Mouse (Mus musculus): ENCODE measurements at regions not wholly inside any gene's neighbourhood (a gene's known extent, or its start where the extent isn't known, plus 50 kb on each side); places are given as distances from the start of the nearest gene placed in this dataset.

DNA sequence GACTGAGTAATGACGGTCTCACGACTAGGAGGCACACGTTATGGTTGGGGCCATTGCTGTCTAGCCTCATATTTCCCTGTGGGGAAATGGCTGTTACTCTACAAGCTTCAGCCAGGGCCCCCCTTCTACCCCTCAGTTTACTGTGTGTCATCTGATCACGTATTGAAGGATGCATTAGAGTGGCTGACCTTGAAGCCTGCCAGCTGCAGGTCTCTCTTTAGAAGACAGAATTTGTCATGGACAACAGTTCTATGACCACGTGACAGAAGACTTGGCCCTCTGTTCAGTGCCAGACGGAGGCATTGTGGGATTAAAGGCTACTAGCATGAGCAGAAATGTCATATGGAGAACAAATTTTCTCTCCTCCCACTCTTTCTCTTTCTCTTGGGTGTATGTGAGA, 115.6 kb downstream of the Gas1 start:
- no peak for DNase-seq (ENCODE audit: low read depth, low spot score)

DNA sequence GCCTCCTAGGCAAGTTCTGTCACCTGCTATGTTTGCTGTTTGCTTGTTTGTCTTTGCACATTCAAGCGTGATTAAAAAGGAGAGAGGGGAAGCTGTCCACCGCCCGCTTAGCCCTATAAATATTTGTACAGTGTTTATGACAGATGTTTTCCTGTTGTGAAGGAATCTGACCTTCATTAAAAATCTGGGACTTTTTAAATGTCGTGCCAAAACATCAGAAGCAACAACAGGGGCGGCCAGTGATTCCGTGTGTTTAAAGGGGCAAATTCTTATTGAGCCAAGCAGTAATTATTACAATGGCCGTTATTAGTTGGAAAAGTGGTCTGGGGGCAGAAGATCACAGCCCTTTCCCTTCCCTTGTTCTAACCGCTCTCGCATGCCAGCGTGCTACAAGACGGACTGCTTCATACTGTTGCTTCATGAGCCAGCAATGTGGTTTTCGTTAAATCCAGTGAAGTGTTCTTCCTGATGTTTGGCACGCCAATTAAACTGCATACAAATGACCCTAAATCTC, 119.3 kb downstream of the Gas1 start:
- no peak for DNase-seq (ENCODE audit: low read depth, low spot score)

DNA sequence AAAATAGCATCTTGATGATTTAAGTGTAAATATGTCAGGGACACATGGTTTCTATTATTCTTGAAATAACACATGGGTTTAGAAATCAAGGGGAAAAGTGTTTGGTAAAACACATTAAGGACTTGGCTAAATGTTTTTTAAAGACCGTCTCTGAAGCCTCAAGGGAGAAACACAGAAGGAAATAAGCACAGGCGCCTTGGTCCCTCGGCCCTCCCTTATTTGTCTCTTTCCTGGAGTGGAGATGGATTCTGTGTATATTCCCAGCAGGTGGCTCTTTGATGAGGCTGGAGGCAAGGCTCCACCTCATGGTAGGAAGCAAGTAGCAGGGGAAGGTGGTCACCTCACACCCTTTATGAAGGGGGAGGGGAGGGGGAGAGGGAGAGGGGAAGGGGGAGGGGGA, 122.6 kb downstream of the Gas1 start:
- DNase-seq (ENCODE audit: low read depth, low spot score) = no peak

GRCm38 (mm10) chr13:60054081-60054480, 123.1 kb downstream of the Gas1 start:
- DNase-seq (ENCODE audit: low read depth, low spot score) = peak; percentile 74

DNA sequence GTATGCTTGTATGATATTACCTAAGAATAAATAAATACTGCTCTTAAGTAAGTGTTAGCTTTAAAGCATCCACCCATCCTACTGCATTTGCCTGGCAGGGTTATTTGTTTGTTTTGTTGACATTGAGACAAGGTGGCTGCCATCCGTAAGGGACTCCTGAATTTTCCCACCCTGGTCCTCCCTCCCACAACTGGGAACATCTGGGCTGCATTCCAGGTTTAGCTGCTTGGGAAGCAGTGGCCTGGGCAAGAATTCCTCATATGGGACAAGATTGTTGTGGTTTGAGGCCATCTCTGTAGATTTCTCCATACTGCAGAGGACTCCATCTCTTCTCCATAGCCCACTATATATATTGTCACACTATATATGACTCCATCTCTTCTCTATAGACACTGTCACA, 125.3 kb downstream of the Gas1 start:
- DNase-seq (ENCODE audit: low read depth, low spot score) = no peak

DNA sequence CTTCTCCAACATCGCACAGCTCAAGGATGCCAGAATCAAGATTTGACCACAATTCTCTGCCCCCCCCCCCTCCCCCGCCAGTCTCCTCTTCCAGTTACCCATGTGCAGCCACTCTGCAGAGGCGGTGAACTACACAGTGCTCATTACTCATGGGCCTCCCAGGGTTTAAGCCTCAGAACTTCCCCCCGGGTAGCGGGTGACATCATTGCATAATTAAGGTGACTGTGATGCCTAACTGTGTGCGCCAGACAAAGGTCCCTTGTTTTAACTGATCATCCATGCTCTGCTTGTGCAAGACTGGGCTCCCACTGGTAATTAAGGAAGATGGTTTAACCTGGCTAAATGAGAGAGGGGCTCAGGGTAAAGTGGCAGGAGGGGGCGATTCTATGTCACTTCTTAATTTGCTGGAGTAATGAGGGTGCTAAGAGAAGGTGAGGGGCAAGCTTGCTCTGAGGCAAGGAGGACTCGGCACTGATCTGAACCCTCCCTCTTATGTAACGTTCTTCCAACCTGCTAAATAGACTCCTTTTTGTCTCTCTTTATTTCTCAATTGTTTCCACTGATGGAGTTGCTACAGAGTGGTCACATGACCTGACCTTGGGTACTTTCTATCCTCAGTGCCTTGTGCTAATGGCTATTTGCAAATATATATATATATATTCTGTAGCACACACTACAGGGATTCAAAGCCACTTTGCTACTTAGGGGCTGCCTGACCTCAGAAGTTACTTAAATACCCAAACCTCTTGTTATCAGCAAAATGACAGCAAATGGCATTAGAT, 126.2 kb downstream of the Gas1 start:
- DNase-seq (ENCODE audit: low read depth, low spot score) = no peak

DNA sequence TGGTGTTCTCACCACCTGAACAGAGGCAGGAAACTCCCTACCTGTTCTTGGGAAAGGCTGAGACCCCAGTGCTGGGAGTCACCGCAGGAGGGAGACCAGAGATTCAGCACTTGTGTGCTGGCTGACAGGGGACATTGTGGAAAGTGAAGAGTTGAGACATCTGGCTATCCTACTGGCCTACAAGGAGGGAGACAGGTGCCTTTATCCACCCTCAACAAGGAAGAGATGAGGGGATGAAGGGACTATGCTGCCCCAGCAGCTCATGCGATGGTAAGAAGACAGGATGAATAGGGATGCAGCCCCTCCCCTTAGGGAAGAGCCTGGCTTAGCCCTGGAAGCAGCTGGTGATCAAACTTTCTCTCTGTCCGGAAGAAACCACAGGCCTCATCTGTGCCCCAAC, 127.5 kb downstream of the Gas1 start:
- no peak for DNase-seq (ENCODE audit: low read depth, low spot score)

DNA sequence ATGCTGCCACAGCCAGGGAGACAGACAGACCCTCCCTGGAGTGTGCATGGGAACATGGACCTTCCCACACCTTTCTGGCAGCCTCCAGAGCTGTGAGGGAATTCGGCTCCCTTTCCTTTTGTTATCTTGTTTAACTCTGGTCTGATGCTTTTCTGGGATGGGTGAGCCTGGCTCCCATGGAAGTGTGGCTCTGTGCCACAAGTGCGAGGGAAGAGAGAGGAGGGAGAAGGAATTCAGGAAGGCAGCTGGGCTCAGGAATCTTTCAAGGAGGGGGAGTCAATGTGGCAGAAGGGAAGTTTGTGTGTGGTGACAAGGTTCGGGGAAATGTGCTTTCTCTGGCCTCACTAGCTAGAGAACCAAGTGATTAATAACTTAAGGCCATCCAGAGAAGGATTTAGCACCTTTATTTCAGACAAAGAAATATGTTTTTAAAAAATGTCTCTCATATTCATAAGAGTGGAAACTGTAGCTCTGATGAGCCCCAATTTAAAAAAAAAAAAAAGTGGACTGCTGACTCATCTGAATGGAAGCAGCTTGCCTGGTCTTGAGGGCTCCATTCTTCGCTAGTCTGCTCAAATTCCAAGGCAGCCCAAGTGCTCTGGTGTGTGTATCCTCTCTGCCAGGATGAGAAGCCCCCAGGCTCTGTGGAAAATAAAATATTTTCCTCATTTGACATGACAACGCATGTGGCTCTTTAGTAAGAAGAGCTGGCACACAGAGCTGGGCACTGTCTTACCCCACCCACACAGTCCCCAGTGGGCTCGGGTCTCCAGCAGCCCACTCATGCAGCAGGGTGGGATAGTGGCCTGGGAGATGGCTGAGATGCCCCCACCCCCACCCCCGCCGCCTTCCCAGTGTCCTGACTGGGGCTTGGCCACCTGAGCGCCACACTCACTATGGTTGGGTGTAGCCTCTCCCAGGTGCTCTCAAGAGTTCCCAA, 129.1 kb downstream of the Gas1 start:
- DNase-seq (ENCODE audit: low read depth, low spot score) = no peak

DNA sequence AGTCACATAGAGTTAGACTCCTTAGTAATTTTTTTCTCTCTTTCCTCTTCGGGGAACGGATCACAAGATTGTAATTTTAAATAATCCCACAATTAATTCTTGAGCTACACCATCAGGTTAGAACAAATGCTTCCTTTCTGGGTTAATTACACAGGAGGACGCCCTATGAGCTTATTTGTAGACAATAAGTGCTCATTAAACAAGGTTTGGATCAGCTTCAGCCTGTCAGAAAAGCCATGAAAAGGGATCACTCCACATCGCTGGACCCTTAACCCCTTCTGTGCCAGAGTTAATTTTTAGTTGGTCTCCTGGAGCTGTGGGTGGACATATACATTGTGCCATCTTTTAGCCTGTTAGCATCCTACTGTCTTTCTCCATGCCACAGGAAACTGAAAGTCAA, 131.4 kb downstream of the Gas1 start:
- no peak for DNase-seq (ENCODE audit: low read depth, low spot score)

DNA sequence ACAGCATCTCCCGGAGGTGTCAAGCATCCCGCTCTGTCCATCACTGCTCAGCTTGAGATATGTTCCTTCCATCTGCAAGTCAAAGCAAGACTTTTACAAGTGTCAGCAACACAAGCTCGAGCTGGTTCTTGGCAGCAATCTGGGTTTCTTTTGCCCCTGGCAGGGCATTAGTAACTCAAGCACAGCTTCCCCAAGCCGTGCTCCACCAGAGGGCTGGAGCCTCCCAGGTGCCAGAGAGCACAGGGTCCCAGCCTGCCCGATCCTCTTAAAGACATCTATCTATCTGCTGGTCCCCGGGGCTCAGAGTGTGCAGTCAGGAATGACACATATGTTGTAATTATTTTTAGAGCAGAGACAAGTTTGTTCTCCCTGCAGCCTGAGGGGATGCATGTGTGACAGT, 132.3 kb downstream of the Gas1 start:
- no peak for DNase-seq (ENCODE audit: low read depth, low spot score)

GRCm38 (mm10) chr13:60042443-60042842, 134.7 kb downstream of the Gas1 start:
- DNase-seq (ENCODE audit: low read depth, low spot score) = no peak

DNA sequence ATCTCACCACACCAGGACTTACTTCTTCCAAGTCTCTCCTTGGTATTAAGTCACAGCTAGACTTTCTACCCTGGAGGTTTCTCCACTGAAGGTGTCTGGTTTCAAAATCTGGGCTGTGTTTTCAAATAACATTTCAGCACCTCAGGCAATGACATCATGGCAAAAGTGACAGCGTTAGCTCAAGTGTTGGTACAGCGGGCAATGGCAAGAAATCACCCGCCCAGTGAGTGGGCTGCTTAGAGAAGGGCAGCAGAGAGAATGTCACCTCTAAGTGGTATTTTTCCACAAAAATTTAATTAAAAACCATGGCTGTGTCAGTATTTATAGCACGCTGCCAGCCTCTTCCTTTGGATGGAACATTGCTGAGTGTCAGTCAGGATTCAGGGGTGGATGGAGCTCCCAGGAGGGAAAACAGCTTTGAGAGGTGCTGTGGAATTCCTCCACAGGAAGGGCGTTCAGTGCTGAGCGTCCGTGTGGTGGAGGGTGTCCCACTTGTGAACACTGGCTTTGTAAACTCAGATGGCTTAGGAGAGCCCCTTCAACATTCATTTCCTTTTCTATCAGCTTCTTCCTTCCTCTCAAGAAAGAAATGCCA, 141.5 kb downstream of the Gas1 start:
- no peak for DNase-seq (ENCODE audit: low read depth, low spot score)

DNA sequence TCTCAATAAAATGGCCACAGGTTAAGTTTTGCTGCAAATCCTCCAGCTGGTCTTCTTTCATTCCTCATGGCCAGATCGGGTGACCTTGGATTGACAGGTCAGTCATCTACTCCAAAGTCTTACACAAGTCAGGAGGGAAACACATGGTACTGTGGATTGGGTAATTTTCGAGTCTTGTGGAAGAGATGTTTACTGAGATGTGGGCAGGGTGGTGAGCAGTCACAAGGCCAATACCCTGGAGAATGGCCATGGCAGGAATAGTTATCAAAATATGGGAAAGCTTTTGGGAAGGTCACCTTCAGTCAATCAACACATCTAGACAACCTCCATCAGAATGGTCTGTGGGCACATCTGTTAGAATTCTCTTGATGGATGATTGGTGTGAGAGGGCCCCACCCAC, 144.0 kb downstream of the Gas1 start:
- no peak for DNase-seq (ENCODE audit: low read depth, low spot score)

GRCm38 (mm10) chr13:60032586-60032985, 144.6 kb downstream of the Gas1 start:
- peak; percentile 59 for DNase-seq (ENCODE audit: low read depth, low spot score)

GRCm38 (mm10) chr13:60029591-60029990, 147.6 kb downstream of the Gas1 start:
- no peak for DNase-seq (ENCODE audit: low read depth, low spot score)

GRCm38 (mm10) chr13:60020175-60020487, 157.0 kb downstream of the Gas1 start:
- no peak for DNase-seq (ENCODE audit: low read depth, low spot score)

DNA sequence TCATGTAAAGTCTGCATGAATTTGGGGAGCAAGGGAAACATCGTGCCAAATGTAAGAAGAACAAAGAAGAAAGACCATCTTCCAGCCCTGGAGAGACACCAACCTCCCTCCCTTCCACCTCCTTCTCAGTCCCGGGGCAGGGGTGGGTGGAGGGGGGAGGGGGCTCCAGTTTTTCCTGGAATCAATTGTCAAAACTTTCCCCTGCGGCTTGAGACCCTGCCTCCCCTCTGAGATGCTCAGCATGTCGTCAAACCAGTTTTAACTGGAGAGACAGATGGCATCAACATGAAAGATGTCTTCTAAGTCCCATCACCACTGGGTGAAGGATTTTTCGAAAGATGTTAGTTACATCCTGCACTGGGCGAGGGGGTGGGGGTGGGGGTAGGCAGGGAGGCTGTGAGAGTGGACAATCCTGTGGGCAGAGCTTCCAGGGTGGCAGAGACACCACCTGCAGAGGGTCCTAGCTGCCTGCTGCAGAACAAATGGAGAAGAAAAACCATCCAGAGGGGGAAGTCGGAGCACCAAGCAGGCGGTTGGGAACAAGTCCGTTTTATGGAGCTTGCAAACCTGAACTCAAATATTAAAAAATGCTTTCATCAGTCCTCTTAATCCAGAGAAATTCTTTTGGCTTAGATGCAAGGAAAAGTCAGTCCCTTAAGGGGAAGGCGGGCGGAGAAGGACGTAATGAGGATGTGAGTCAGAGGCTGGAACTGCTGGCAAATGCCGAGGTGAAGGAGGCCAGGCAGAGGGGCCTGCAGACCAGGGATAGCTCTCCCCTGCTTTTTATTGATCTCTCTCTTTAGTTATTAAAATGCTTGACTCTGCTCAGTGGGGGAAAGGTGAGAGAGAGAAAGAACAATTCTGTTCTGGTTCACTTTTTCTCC, 157.6 kb downstream of the Gas1 start:
- DNase-seq (ENCODE audit: low read depth, low spot score) = peak; percentile 68

DNA sequence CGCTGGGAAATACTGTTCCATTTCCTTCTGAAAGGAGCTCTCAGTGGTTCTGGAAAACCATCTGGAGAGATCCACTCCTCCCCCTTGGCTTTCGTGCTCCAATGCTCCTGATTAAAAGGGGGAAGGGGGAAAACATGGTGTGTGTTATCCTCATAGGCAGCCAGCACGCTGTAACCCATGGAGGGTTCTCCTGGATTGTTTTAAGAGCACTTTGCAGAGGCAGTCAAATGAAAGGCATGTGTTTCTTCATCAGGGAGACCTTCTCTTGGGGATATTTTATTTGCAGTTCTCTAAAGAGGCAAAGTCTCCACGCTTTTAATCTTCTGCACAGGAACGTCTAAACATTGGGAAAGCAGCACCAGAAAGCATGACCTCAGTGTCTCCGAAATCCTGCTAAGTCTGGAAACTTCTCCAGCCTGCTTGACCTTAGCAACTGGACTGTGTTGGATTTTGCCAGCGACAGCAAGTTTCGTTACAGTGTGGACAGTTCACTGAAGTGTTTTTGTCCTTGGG, 161.3 kb downstream of the Gas1 start:
- DNase-seq (ENCODE audit: low read depth, low spot score) = peak; percentile 83

DNA sequence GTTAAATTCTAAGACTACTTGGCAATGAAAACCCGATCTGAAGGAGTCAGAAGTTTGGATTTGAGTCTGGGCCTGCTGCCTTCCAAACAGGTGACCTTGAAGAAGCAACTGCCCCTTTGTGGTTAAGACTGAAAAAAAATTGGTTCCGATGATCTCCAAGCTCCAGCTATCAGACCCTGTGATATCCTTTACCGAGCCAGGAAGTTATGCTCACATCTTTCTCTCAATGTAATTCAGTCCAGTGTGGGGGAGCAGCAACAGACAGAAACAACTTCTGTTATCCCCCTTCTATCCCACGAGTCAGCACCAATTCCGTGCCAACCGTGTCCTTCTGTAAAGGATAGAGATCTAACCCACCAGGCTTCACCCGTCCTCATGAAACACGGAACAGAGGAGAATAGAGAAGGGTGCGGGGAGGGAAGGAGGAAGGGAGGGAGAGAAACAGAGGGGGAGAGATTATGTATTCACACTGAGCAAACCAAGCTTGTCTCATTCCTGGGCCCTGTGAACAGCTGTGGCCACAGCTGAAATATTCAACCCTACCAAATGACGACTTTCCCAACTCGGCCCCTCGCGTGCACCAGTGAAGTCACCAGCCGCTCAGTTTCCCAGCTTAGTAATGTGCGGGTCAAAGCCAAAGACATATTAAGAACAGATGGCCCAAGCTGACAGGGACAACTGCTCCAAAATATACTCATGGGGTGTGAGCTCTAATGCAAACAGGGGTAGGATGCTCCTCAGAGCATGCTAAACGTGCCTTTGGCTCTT, 164.9 kb downstream of the Gas1 start:
- DNase-seq (ENCODE audit: low read depth, low spot score) = peak; percentile 80

DNA sequence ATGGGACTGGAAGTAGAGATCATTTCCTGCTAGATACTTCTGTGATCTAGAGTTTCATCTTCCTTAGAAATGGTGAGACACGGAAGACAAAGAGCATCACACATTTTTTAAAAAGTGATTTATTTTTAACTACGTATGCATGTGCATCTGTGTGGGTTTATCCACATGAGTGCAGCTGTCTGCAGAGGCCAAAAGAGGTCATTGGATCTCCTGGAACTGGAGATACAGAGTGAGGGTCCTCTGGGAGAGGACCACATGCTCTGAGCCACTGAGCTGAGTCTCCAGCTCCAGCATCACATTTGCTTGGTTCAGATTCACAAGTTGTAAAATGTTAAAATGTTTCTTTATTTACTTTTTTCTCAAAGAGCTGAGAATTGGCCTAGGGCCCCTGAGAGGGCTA, 166.1 kb downstream of the Gas1 start:
- no peak for DNase-seq (ENCODE audit: low read depth, low spot score)

Measured in skeletal muscle tissue, adult 2 months (tissue).